In genomic region chr9:34604931-34605330, GRCm38 (mm10) we compare ENCODE assay signal across 22 mouse cellular contexts.
DNase-seq lines count a peak whose midpoint lies in the region; ATAC-seq and TF ChIP-seq lines count a peak whose summit lies in the region.
"Had no signal": no experiment of that assay in that cellular context is flagged by ENCODE, and none has a peak within 500 bp of the region (broad histone marks: within the 10 kb centered on the region; RNA-seq: fewer than 3 reads in every experiment).

No protein-coding gene starts in this region.

- H3K27me3 ChIP-seq in lung, embryonic 16.5 days (ENCODE audit: control insufficient read depth, insufficient read depth, low read depth, low read length), result no peaks in the 10 kb centered on the region
- no peaks in the 10 kb centered on the region for H3K27me3 ChIP-seq in myocyte (ENCODE audit: control insufficient read depth, insufficient read depth, insufficient read length)
- H3K27me3 ChIP-seq: heart, embryonic 15.5 days; limb, embryonic 15.5 days; midbrain, embryonic 12.5 days; neural tube, embryonic 12.5 days had no signal

- no peak overlapping the region for H3K4me3 ChIP-seq in lung, embryonic 16.5 days (ENCODE audit: low read length)
- H3K4me3 ChIP-seq in lung, adult 2 months (replicated peaks; ENCODE audit: extremely low read depth, low read depth, low read length), result no peak overlapping the region
- no peak overlapping the region for H3K4me3 ChIP-seq in brown adipose tissue, adult 24 weeks (ENCODE audit: insufficient read depth, low read depth, low read length)
- H3K4me3 ChIP-seq in myocyte, result no peak overlapping the region
- H3K4me3 ChIP-seq: heart, embryonic 15.5 days; limb, embryonic 15.5 days; midbrain, embryonic 12.5 days; neural tube, embryonic 12.5 days had no signal

- no peaks in the 10 kb centered on the region for H3K9me3 ChIP-seq in lung, embryonic 16.5 days (ENCODE audit: control insufficient read depth, low read length)
- H3K9me3 ChIP-seq: G1E; heart, embryonic 15.5 days; limb, embryonic 15.5 days; midbrain, embryonic 12.5 days; neural tube, embryonic 12.5 days had no signal

- H3K36me3 ChIP-seq in lung, embryonic 16.5 days (ENCODE audit: control insufficient read depth, insufficient read depth, low read length), result no peaks in the 10 kb centered on the region
- no peaks in the 10 kb centered on the region for H3K36me3 ChIP-seq in myocyte (ENCODE audit: control insufficient read depth, insufficient read depth)
- H3K36me3 ChIP-seq: G1E; heart, embryonic 15.5 days; limb, embryonic 15.5 days; midbrain, embryonic 12.5 days; neural tube, embryonic 12.5 days had no signal

- no peak overlapping the region for H3K9ac ChIP-seq in lung, embryonic 16.5 days (ENCODE audit: low read length)
- H3K9ac ChIP-seq: heart, embryonic 15.5 days; limb, embryonic 15.5 days; midbrain, embryonic 12.5 days; neural tube, embryonic 12.5 days had no signal

- H3ac ChIP-seq in myocyte (ENCODE audit: control insufficient read depth, insufficient read length), result no peak overlapping the region

- DNase-seq in adrenal gland, adult 2 months, result peak; percentile 40
- no peak for DNase-seq in adrenal gland, postnatal 25 days
- DNase-seq in lung, adult 2 months, result no peak
- no peak for DNase-seq in urinary bladder, adult 18-20 months (ENCODE audit: low spot score in 2 of 2)
- DNase-seq in thymus, postnatal 14 days, result no peak
- DNase-seq: cerebellum, adult 11 months; cerebellum, postnatal 14 days; embryo, embryonic 11 days; heart, adult 18-20 months; kidney, adult 9 months; kidney, postnatal 25 days; thymus, postnatal 25 days had no signal

- ATAC-seq in lung, embryonic 16.5 days (ENCODE audit: low read depth), result peak; percentile 57; the same call in 1 of the 2 replicates
- ATAC-seq: inflammation-experienced regulatory T-cells, adult 6 months had no signal

- H3K4me1 ChIP-seq in lung, embryonic 16.5 days (replicated peaks; ENCODE audit: control insufficient read depth, insufficient read depth, low read length), result no peaks in the 10 kb centered on the region
- H3K4me1 ChIP-seq in lung, adult 2 months (ENCODE audit: control insufficient read depth, insufficient read depth, low read length), result no peaks in the 10 kb centered on the region
- H3K4me1 ChIP-seq in brown adipose tissue, adult 24 weeks (ENCODE audit: control insufficient read depth, insufficient read depth, insufficient read length, low read length), result peaks cover 2% of the 10 kb centered on the region; the same call in 1 of the 2 replicates
- H3K4me1 ChIP-seq: heart, embryonic 15.5 days; midbrain, embryonic 12.5 days; neural tube, embryonic 12.5 days had no signal

- no peak for TF ChIP-seq CTCF in lung, adult 2 months (IDR thresholded peaks at IDR 0.05; ENCODE audit: insufficient read depth, low read length)

- H3K79me2 ChIP-seq in myocyte (ENCODE audit: control insufficient read depth, insufficient read depth), result no peaks in the 10 kb centered on the region

- no peak for TF ChIP-seq POLR2A in lung, adult 2 months (IDR thresholded peaks at IDR 0.05; ENCODE audit: borderline replicate concordance, extremely low read depth, low read depth, low read length)
- no peak for TF ChIP-seq POLR2A in myocyte (IDR thresholded peaks at IDR 0.05; ENCODE audit: insufficient read length, low read depth)

- H3K4me2 ChIP-seq in lung, embryonic 16.5 days (ENCODE audit: low read depth, low read length), result no peak overlapping the region
- no peak overlapping the region for H3K4me2 ChIP-seq in myocyte (ENCODE audit: low read depth)
- H3K4me2 ChIP-seq: heart, embryonic 15.5 days; limb, embryonic 15.5 days; midbrain, embryonic 12.5 days; neural tube, embryonic 12.5 days had no signal

- WGBS in lung, embryonic 16.5 days, result 67% methylated on average over 4 of the region's 4 CpGs
- WGBS in lung, adult 2 months, result 59% methylated on average over 4 of the region's 4 CpGs

- H3K27ac ChIP-seq in lung, embryonic 16.5 days (ENCODE audit: low read length), result no peak overlapping the region
- peak overlapping the region; percentile 81 for H3K27ac ChIP-seq in brown adipose tissue, adult 24 weeks (replicated peaks; ENCODE audit: low read depth, low read length)
- H3K27ac ChIP-seq: heart, embryonic 15.5 days; limb, embryonic 15.5 days; macrophage; midbrain, embryonic 12.5 days; neural tube, embryonic 12.5 days had no signal

TF ChIP-seq in myocyte, 11 proteins besides CTCF, POLR2A, EP300 and RAD21:
- 0 out of 2 replicates have a peak, but pooled peaks have one; percentile 6 for TF ChIP-seq CEBPB (IDR thresholded peaks at IDR 0.05; ENCODE audit: insufficient read depth, poor library complexity, severe bottlenecking)
- TF ChIP-seq SRF (IDR thresholded peaks at IDR 0.05; ENCODE audit: control insufficient read depth, insufficient read length, low read depth), result no peak
- TF ChIP-seq REST (IDR thresholded peaks at IDR 0.05; ENCODE audit: insufficient read depth, insufficient read length), result no peak
- TF ChIP-seq POLR2AphosphoS2 (IDR thresholded peaks at IDR 0.05; ENCODE audit: insufficient read length, low read depth), result no peak
- no peak for TF ChIP-seq MAX (IDR thresholded peaks at IDR 0.05; ENCODE audit: low read depth)
